Mouse (Mus musculus) liver (tissue): ENCODE measurements around the gene Memo1.
"Not testable (repeated sequence)": the region's sequence is repeated elsewhere in the genome, so short reads cannot be mapped to it uniquely, and the experiment has no call there.

ENCODE experiments used
- DNase-seq: peaks from one replicate; pipeline ENCODE4 v3.0.0-alpha.2; 2020; ENCODE audit warnings: mixed read lengths

The Memo1 gene

GRCm38 (mm10) chr17:74295026-74295970 is at the start of gene Memo1:
TSS of gene Memo1 (minus strand) at chr17:74295521.
- peak; percentile 89 for DNase-seq

DNA sequence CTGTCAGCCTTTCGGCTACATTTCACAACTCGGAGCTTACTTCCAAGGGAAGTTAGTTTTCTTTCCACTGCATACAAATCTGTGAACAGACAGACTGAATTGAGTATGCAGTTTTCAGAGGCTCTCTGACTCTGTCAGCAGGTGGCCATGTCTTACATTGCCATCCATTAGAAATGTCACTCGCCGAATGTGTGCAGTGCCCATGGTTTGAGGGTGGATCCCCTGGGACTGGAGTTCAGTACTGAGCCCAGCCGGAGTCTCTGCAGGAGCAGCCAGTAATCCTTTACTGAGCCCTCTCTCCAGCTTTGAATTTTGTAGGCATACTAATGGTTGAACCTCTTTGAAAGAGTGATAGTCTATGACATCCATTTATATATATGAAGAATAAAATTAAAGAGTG is 45.8 kb upstream of the Memo1 start:
- no peak for DNase-seq

DNA sequence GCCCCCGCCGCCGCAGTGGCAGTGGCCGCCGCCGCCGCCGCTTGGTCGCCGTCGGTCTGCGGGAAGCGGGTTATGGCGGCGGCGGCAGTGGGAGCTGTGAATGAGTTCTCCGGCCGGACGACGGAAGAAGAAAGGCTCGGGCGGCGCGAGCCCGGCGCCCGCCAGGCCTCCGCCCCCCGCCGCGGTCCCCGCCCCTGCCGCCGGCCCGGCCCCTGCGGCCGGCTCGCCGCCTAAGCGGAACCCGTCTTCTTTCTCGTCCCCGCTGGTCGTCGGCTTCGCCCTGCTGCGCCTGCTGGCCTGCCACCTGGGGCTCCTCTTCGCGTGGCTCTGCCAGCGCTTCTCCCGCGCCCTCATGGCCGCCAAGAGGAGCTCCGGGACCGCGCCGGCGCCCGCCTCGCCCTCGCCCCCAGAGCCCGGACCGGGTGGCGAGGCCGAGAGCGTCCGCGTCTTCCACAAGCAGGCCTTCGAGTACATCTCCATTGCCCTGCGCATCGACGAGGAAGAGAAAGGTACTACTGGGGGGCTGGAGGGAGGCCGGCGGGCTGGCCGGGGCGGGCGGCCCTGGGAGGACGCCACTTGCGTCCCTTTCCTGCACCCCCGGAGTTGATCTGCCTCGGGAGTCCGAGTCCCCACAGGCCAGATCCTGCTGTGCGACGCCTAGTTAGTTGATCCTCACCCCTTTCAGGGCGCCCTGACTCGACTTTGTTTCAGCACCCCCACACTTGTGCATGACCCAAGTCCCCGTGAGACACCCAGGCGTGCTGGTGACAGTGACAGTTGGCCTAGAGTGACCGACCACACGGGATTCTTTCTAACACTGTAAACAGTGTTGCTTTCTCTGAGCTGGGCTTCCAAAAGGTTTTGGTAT is 43.9 kb upstream of the Memo1 start, which contains the start of gene Spast:
Gene Spast, plus strand, starts transcription at position 51 of the 868 bp plus-strand sequence.
- peak; percentile 83 for DNase-seq

DNA sequence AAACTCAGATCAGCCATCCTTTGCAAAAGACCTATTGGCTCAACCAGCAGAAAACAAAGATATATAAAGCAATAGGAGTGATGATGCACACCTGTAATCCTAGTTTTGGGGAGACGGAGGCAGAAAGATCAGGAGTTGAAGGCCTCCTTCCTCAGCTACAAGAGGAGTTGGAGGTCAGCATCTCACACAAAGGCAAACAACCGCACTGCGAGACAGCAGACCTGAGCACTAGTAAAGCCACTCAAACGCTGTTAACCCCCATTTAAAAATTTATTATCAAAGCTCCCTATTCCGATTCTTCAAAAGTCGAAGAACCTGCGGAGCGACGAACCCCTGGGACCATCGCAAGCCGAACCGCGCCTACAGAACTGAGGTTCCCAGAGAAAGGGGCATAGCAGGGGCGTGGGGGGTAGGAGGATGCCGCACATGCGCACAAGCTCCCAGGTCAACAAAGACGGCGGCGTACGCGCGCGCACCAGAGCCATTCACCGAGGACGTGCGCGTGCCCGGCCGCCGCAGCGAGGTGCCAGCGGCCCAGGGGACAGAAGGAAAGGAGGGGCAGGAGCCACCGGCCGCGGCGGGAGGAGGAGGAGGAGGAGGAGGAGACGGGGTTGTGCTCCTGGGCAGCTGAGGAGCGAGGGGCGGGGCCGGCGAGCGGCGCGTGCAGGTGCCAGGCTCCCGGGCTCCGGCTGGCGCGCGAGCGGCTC is 43.1 kb upstream of the Memo1 start:
- DNase-seq: peak; percentile 96

DNA sequence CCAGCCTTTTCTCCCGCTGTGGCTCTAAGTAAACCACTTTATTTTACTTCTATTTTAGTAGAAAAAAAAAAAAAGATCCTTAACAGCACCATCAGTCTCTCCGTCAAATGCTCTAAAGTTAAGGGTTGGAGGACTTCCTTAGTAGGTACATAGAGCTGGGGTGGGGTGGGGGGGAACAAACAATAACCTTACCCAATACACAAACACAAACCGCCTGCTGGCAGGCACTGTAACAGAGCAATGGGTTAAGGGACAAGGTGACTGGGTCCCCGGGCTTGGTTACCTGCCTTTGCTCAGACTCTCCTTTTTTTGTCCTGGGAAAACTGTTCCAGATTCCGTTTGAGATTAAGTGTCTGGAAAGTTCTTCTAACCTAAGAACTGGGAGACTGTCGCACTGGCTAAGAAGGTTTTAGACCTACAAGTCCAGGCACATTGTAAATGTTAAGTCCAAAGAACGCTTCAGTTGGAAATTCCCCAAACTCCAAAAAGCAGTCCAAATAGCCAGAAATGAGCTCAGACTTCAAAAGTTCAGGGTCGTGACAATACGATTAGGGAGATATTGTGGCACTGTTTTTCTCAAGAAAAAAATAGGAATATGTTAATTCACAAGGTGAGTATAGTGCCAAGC is 35.8 kb upstream of the Memo1 start:
- DNase-seq: no peak

DNA sequence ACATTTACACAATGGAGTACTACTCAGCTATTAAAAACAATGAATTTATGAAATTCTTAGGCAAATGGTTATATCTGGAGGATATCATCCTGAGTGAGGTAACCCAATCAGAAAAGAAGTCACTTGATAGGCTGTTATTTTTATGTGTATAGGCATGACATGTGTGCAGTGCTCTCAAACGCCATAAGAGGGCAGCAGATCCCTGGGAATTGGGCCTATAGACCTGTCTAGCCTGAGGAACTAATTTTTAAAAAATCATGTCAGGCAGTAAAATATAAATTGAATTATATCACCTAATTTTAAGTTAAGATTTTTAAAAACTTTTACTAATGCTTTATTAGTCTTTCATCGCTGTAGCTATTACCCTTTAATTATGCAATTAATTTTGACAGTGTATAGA is 32.8 kb upstream of the Memo1 start:
- DNase-seq: peak; percentile 76

- DNase-seq: not testable (repeated sequence)
These were observed 31.9 kb upstream of the Memo1 start for GRCm38 (mm10) chr17:74327195-74327594.

DNA sequence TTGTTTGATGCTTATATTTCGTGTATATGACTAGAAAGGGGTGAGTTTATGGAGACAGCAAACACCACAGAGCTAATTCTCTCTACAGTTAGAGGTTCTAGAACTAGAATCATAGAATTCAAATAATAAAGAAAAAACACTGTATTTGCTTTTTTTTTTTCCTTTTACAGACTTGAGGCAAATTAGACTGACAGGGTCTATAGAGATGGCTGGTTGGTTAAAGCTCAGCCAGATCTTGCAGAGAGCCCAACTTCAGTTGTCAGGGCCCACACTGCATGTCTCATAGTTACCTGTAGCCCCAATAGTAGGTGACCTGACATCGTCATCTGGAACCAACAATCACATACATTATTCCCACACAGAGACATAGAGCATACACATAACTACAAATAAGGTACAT is 28.5 kb upstream of the Memo1 start, which contains the start of gene Dpy30:
Gene Dpy30, minus strand, starts transcription at position 101 of the 400 bp plus-strand sequence.
- DNase-seq: no peak

- DNase-seq: no peak
These were observed 27.2 kb upstream of the Memo1 start for GRCm38 (mm10) chr17:74322400-74323054.

GRCm38 (mm10) chr17:74318721-74319120 is 23.4 kb upstream of the Memo1 start:
- DNase-seq: no peak

- peak; percentile 90 for DNase-seq
These were observed 21.1 kb upstream of the Memo1 start for GRCm38 (mm10) chr17:74316309-74316863.

DNA sequence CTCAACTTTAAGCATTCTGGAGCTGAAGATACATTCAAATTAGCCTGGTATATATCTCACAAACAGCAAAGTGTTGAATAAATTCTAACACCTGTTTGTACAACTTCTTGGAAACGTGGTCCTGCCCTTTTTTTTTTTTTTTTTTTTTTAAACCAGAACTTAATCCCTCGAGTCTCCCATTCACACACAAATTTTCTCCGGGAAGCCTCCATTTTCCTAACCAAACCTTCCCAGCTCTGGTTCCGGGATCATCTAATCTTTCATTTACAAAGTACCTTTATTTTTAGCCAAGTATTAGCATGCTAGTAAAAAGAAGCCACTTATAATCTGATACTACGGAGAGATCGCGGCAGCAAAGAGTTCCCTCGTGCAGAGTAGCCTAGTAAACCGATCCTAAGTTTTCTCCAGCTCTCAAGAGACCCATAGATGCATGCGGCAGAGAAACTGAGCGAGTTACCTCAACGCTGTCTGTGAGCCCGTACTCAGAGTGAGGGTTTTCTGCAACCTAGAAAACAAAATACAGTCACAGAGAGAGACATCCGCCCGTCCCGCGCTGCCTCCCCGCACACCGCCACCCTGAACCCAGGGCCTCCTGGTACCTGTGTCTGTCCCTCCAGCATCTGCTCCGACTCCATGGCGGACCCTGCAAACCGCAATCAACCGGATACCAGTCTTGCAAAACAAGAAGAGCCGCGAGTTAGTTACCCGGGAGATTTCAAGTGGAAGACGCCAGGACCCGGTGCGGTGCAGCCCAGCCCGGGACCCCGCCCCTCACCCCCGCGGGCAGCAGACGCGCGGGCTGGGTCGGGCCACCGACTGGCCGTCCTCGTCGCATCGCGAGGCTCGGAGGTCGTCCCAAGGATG is 20.4 kb upstream of the Memo1 start:
- no peak for DNase-seq

- no peak for DNase-seq
These were observed 10.7 kb upstream of the Memo1 start for GRCm38 (mm10) chr17:74306021-74306420.

GRCm38 (mm10) chr17:74305616-74306015 is 10.3 kb upstream of the Memo1 start:
- no peak for DNase-seq

GRCm38 (mm10) chr17:74304060-74304459 is 8.7 kb upstream of the Memo1 start:
- peak; percentile 50 for DNase-seq

DNA sequence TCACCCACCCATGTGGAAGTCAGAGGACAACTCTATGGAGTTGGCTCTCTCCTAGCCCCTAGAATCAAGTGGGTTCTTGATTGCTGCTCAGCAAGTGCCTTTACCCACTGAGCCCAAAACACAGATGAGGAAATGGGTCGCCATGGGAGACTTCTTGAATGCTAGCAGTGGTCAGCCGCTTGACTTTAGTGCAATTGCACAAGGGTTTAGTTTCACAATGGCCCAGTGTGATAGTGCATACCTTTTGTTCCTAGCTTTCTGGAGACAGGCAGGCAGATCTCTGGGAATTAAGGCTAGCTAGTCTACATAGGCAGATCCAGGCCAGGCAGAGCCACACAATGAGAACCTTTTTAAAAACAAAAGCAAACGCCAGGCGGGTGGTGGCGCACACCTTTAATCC is 4.8 kb upstream of the Memo1 start:
- DNase-seq: no peak

- not testable (repeated sequence) for DNase-seq
These were observed 1.7 kb upstream of the Memo1 start for GRCm38 (mm10) chr17:74296991-74297390.

GRCm38 (mm10) chr17:74296076-74296823 is 929 bp upstream of the Memo1 start:
- peak; percentile 64 for DNase-seq

GRCm38 (mm10) chr17:74294426-74295025 is 795 bp downstream of the Memo1 start:
- peak; percentile 91 for DNase-seq
